Mouse (Mus musculus): ENCODE results near the gene Dcakd.
"Not testable (repeated sequence)": the region's sequence is repeated elsewhere in the genome, so short reads cannot be mapped to it uniquely, and the experiment has no call there.

The Dcakd gene

DNA sequence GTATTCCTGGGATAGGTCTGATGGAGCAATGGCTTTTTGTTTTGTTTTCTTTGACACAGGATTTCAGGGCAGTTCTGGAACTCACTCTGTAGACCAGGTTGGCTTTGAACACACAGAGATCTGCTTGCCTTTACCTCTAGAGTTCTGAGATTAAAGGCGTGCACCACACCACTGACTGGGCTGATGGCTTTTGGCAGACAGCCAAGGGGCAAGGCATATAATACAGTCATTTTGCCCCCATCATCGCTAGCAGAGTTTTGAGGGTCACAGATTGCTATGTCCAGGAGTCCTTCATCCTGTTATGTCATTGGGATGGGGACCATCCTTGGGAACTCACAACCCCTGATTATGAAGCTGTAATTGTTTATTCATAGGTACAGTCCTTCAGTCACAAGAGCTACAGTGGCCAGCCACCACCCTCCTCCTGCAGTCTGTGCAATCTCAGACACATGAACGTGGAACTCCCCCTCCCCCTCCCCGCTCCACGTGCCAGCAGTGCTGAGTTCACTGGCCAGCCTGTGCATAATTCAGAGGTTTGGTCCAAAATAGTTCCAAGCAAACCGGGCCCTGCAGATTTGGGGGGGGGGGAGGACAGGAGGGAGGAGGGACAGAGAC, 50.0 kb downstream of the Dcakd start:
- DNase-seq (ENCODE audit: low spot score) = no peak

- not testable (repeated sequence) for DNase-seq (ENCODE audit: low spot score)
Observed at GRCm38 (mm10) chr11:102975966-102976365, 52.2 kb downstream of the Dcakd start.

GRCm38 (mm10) chr11:102972326-102972725, 55.8 kb downstream of the Dcakd start:
- no peak for DNase-seq (ENCODE audit: low spot score)

GRCm38 (mm10) chr11:102971604-102972003, 56.5 kb downstream of the Dcakd start:
- no peak for DNase-seq (ENCODE audit: low spot score)

DNA sequence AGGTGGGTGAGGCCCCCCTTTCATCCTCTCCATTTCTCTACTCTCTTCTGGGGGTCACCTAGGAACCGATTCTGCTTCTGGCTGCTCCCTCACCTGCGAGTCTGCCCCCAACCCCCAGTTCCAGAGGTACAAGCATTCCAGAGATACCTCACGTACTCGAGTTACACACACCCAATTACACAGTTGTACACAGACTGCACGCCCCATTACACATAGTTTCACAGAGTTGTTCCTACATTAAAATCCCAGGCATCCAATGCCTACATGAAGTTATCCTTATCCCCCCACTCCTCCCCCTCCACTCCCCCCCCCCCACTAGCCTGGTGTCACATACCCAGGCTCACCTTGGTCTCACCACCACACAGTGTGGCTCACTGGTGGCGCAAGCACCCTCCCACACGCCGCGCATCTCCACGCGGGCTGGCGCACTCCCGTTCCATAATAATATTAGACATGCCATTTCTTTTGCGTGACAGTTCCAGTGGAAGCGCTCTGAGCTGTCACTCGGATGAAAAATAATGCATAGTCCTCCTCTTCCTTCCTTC, 63.5 kb downstream of the Dcakd start:
- DNase-seq (ENCODE audit: low spot score) = no peak

- DNase-seq (ENCODE audit: low spot score) = no peak
Observed at GRCm38 (mm10) chr11:102963855-102964546, 64.1 kb downstream of the Dcakd start.

GRCm38 (mm10) chr11:102963246-102963854, 64.8 kb downstream of the Dcakd start:
- DNase-seq (ENCODE audit: low spot score) = no peak

- no peak for DNase-seq (ENCODE audit: low spot score)
Observed at GRCm38 (mm10) chr11:102962861-102963245, 65.3 kb downstream of the Dcakd start.

DNA sequence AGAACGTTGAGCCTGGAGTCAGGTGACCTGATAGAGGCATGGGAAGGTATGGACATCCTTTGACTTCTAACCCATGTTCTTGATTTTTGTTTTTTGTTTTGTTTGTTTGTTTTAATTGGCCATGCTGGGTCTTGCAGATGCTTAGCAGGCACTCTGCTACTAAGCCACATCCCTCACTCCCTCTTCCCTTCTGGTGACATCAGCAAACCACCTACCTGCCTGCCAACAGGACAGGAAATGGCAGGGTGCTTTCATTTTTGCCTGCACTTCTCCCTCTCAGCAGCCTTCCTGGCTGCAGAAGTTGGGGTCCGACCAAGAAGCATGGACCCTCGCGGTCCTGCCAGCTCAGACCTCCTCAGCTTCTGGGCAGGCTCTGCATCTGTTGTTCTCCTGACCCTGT, 67.1 kb downstream of the Dcakd start:
- DNase-seq (ENCODE audit: low spot score) = no peak

DNA sequence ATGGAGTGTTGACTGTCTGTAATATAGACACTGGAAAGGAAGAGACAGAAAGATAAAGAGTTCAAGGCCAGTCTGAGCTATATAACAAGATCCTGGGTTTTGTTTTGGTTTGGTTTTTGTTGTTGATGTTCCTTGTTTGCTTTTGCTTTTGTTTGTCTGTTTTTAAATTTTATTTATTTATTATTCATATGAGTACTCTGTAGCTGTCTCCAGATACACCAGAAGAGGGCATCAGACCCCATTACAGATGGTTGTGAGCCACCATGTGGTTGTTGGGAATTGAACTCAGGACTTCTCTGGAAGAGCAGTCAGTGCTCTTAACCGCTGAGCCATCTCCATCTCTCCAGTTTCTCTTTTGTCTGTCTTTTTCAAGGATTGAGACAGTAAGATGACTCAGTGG, 69.3 kb downstream of the Dcakd start:
- no peak for DNase-seq (ENCODE audit: low spot score)

GRCm38 (mm10) chr11:102958431-102958830, 69.7 kb downstream of the Dcakd start:
- DNase-seq (ENCODE audit: low spot score) = no peak

DNA sequence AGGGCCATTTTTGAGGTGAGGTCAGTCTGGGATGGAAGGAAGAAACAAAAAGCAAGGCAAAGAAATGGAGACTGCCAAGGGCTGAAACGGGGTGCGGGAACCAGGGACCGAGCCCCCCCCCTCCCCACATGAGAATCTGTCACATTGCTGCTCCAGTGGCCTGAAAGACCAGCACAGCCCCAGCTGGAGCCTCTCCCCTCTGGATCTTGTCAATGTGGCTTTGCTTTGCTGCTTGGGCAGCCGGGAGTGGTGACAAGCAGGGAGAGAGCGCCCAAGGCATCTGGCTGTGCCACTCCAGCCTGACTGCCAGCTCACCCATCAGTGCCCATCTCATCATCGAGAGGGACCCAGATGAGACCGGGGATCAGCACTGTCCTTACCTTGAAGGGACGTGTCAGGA, 70.4 kb downstream of the Dcakd start:
- no peak for DNase-seq (ENCODE audit: low spot score)

- DNase-seq (ENCODE audit: low spot score) = peak; percentile 49
Observed at GRCm38 (mm10) chr11:102956962-102957614, 71.0 kb downstream of the Dcakd start.

DNA sequence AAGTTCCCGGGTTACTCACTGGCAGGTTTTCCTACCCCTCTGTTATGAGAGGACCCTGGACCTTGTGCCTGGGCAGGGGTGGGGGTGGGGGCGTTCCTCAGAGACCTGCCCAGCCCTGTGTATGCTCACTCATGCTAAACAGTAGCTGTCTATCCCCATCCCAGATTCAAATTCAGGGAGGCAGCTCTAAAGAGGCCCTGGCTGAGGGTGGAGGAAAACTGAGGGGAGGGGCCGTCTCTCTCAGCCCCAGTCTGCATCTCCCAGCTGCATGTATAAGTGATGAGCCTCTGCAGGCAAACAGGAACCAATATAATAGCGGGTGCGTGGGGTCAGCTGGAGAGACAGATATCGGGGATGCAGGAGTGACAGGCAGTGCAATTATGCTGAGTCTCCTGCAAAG, 75.2 kb downstream of the Dcakd start:
- no peak for DNase-seq (ENCODE audit: low spot score)

DNA sequence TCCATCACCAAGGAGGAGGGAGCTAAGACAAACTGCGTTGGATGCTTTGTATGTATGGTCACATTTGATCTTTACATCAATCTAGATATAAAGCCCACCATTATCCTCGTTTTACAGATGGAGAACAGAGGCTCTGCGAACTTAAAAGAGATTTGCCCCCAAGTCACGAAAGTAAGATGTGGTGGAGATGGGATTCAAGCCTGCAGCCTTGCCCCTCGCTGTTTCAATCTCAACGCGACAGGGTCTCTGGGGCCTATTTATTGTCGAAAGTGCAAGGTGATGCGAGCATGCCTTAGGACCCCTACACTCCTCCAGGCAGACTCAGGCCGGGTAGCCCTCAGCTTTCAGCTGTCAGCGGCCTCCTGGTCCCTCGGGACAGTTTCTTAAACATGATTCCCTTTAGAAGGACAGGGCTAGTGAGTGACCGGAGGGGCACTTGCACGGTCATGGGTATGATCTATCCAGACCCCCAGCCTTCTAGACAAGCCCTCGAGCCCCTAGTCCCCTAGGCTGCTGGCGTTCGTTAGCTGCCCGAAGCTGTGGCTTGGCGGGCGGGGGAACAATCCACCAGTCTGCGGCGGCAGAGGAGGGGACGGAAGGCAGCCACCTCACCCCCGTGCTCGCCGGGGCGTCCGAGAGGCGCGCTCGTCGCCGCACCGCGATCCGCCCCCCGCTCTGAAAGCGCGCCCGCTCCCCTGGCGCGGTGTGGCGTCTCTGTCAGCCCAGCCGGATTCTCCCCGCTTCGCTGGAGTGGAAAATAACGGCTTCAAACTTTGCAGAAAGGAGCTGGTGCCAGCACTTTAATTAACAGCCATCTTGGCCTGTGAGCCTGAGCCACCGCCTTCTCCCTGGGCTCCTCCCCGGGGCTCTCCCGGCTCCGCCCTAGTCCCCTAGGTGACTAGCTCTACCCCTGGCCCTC, 79.8 kb downstream of the Dcakd start:
- DNase-seq (ENCODE audit: low spot score) = no peak

DNA sequence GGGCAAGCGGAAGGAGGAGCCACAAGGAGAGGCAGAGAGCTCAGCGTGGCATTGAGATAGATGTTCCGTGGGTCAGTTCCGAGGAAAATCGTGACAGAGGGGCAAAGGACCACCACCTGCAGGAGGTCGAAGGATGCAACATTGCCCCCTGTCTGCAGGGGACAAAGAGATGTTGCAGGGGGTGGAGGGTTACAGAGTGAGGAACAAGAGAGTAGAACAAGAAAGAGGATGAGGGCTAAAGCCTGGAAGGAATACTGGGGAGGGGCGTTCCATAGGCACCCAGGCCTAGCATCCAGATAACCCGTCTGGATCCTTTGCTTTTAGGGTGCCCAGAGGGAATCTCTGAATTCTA, 81.2 kb downstream of the Dcakd start:
- DNase-seq (ENCODE audit: low spot score) = no peak

DNA sequence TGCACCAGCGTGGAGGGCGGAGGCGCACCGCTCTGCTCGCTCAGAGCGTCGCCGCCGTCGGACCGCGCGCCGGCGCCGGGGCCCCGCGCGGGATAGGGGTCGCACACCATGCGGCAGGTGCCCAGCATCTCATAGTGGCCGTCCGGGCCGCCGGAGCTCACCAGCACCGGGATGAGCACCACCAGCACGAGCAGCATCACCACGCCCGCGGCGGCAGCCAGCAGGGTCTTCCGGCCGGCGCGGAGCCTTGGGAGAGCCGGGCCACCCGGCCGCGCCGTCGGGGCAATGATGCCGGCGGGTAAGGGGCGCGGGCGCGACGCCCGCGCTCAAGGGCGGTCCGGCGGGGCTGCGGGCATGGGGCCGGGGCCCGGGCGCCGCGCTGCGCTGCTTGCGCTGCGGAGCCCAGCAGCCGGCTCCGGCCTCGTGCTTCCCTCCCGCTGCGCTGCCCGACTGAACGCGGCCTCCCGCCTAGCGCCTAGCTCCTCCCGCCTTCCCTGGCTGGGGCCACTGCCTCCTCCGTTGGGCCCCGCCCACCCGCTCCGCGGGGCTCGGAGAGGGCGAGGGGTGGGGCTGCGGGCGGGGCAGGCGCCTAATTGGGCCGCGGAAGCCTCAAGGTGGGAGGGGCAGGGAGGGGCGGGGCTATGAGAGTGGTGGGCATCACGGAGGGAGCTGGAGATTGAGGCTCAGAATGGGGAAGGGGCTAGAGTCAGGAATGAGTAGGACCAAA, 81.7 kb downstream of the Dcakd start, which contains the start of gene C1ql1:
Gene C1ql1, minus strand, starts transcription at position 424 of the 727 bp plus-strand sequence.
- DNase-seq (ENCODE audit: low spot score) = peak; percentile 88

DNA sequence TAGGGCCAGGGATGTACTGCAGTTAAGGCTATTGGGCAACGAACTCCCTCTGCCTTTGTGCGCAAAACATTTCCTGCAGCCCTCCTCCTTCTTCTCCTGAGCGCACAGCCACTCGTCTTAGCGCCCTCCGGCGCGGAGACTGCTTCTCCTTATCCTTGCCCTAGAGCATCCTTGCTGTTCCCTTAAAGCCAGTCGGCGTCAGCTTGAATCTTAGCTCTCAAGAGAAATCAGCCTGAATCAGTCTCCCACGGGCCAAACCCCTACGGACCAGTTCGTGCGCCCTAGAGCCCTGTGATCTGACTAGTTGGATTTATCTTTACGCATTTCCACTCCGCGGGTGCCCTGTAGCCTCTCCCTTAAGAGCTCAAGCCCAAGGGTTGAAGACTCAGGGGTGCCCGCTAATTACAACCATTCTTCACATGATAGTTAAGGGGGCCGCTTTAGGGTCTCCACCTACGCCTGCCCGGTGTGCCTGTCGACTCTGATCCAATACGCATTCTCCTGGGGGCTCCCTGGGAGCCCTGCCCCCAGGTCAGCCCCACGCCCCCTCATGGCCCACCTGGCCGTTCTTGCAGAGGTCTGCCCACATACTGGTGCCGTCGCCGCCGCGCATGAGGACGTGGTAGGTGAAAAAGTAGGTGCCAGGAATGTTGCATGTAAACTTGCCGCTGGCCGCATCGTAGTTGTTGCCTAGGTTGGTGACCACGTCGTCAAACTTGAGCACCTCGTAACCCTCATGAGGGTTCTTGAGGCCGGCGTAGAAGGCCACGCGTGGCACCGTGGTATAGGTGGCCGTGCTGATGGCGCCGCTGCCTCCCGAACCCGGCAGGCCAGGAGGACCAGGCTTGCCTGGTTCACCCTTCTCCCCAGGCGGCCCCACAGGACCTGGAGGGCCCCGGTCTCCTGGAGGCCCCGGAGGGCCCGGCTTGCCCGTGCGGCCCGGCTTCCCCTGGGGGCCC, 82.5 kb downstream of the Dcakd start:
- no peak for DNase-seq (ENCODE audit: low spot score)

All from testis, postnatal 10 days (tissue).